Mouse (Mus musculus) kidney, embryonic 14.5 days (tissue): Measurements from ENCODE around the gene Gatc. TPM values are rescaled to one million over a fixed set of nuclear protein-coding genes. Genes with fewer than 3 reads are reported as not detected.
"Not testable (repeated sequence)": the region's sequence is repeated elsewhere in the genome, so short reads cannot be mapped to it uniquely, and the experiment has no call there.

Experiments used
- ATAC-seq: fragments of 200-750 bp; cut with Nextera tagmentation; 2 replicates; pipeline ENCODE4 v1.8.0; 2017; ENCODE audit warnings: moderate number of reproducible peaks, mild to moderate bottlenecking, moderate TSS enrichment, moderate library complexity; ENCODE audit not compliant: low FRiP score, low TSS enrichment
- H3K27ac ChIP-seq: fragments of 300-500 bp; sonication (generic); 2 replicates; pipeline ENCODE4 v1.5.1; 2014; ENCODE audit warnings: low read depth, mild to moderate bottlenecking, low read length, moderate library complexity, mixed read lengths
- H3K27me3 ChIP-seq: fragments of 300-500 bp; sonication (generic); 2 replicates; pipeline ENCODE4 v1.6.1; 2014; ENCODE audit warnings: mild to moderate bottlenecking, low read length; ENCODE audit not compliant: control insufficient read depth, insufficient read depth
- H3K36me3 ChIP-seq: fragments of 300-500 bp; sonication (generic); 2 replicates; pipeline ENCODE4 v1.6.1; 2014; ENCODE audit warnings: low read length, mixed read lengths; ENCODE audit not compliant: control insufficient read depth, insufficient read depth
- H3K4me1 ChIP-seq: fragments of 300-500 bp; sonication (generic); 2 replicates; pipeline ENCODE4 v1.6.1; 2014; ENCODE audit warnings: low read length, mixed read lengths; ENCODE audit not compliant: control insufficient read depth, insufficient read depth
- H3K4me2 ChIP-seq: fragments of 300-500 bp; sonication (generic); replicated peaks from 2 replicates; pipeline ENCODE4 v1.6.1; 2014; ENCODE audit warnings: low read depth, mild to moderate bottlenecking, low read length
- H3K4me3 ChIP-seq: fragments of 300-500 bp; sonication (generic); 2 replicates; pipeline ENCODE4 v1.5.1; 2014; ENCODE audit warnings: mild to moderate bottlenecking, low read length
- H3K9ac ChIP-seq: fragments of 300-500 bp; sonication (generic); 2 replicates; pipeline ENCODE4 v1.6.1; 2014; ENCODE audit warnings: low read depth, mild to moderate bottlenecking, low read length, moderate library complexity
- H3K9me3 ChIP-seq: fragments of 300-500 bp; sonication (generic); 2 replicates; pipeline ENCODE4 v1.6.1; 2016; ENCODE audit warnings: low read length; ENCODE audit not compliant: control insufficient read depth
- WGBS: fragments of 180-500 bp; shearing (Covaris S2); extraction: QIAGEN DNeasy Blood & Tissue Kit; methylation state at CpG from one replicate; pipeline ENCODE4 v1.1.7; 2014; 5-methylcytosine and 5-hydroxymethylcytosine counted together
- polyA plus RNA-seq: library from polyadenylated mRNA; unstranded; fragments of >200 nt; fragmentation: Nextera tagmentation; extraction: Ambion mirVana; gene quantifications from 2 replicates; pipeline ENCODE4 v1.2.1, GENCODE M21; 2014

Gene Gatc
- 35.8 and 36.9 TPM in 2 replicates for polyA plus RNA-seq

DNA sequence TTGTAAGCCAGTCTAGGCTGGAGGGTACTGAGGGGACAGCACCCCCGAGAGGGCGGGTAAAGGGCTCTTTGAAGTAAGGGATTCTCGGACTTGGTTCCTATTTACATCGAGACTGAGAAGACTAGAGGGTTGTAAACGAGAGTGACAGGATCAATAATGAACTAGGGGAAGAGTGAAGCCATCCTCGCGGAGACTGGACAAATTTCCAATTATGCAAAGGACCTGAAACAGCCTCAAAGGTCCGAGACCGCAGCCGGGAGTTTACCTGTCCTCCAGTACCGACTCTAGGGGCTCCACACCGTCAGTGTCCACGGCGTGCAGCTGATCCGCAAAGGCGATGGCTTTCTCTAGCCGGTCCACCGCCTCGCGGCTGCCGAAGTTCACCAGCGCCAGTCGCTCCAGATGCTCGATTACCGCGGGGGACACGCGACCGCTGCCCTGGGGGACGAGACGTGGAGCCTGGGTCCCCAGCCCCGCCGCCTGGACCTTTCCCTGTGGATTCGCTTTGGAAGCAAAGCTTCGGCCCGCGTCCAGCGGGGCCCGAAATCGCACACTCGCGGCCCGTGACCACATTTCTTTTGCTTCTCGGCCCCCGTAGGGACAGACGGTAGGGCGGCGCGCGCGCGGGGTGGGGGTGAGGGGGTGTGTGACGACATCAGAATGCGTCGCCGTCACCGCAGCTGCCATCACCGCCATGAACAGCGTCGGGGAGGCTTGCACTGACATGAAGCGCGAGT, at the start of gene Gatc, which contains the start of gene Triap1:
Gatc (minus strand) TSS at position 602 of the 737 bp plus-strand sequence.
Triap1 (plus strand) TSS at position 649 of the 737 bp plus-strand sequence.
- Histone ChIP-seq H3K4me1 (peaks cover 13% of the 10 kb centered on the region), H3K27ac (peak within 1 kb of the TSS; percentile 44; the same call in 1 of the 2 replicates), H3K36me3 (peaks cover 40% of the 10 kb centered on the region), H3K9ac (peak within 1 kb of the TSS; percentile 70), H3K9me3 (no peaks in the 10 kb centered on the region), H3K4me3 (peak within 1 kb of the TSS; percentile 61), H3K4me2 (peak within 1 kb of the TSS; percentile 66), H3K27me3 (no peaks in the 10 kb centered on the region)
- under 1% methylated on average over 62 of the region's 62 CpGs for WGBS
- ATAC-seq: peak; percentile 92

DNA sequence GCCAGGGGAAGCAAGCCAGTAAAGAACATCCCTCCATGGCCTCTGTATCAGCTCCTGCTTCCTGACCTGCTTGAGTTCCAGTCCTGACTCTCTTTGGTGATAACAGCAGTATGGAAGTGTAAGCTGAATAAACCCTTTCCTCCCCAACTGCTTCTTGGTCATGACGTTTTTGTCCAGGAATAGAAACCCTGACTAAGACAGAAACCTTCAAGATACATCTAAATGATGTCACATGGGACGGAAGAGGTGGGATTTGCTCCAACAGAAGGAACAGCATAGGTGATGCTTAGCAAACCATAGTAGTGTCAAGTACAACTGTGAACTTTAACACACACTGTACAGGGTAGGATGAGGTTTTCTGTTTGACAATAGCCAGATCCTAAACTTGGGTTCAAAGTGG, 37.9 kb upstream of the Gatc start:
- H3K4me1 ChIP-seq, H3K4me2 ChIP-seq, H3K9me3 ChIP-seq, H3K9ac ChIP-seq, H3K36me3 ChIP-seq, ATAC-seq, H3K27me3 ChIP-seq, H3K27ac ChIP-seq, H3K4me3 ChIP-seq: not testable (repeated sequence)
- WGBS: 90% methylated on average over 2 of the region's 2 CpGs

DNA sequence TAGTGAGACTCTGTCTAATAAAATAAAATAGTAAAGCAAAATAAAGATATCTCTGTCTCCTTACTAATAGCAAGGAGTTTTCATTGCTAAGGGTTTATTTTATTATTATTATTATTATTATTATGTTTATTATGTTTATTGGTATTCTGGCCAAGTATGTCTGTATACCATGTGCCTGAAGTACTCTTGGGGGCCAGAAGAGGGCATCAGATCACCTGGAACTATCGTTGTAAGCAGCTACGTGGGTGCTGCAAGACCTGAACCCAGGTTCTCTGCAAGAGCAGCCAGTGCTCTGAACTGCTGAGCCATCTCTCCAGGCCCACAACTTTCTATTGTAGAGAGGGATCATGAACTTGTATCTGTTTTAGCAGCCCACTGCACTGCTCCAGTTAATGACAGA, 34.5 kb upstream of the Gatc start:
- H3K4me2 ChIP-seq: no peak overlapping the region
- 88% methylated on average over 2 of the region's 2 CpGs for WGBS

DNA sequence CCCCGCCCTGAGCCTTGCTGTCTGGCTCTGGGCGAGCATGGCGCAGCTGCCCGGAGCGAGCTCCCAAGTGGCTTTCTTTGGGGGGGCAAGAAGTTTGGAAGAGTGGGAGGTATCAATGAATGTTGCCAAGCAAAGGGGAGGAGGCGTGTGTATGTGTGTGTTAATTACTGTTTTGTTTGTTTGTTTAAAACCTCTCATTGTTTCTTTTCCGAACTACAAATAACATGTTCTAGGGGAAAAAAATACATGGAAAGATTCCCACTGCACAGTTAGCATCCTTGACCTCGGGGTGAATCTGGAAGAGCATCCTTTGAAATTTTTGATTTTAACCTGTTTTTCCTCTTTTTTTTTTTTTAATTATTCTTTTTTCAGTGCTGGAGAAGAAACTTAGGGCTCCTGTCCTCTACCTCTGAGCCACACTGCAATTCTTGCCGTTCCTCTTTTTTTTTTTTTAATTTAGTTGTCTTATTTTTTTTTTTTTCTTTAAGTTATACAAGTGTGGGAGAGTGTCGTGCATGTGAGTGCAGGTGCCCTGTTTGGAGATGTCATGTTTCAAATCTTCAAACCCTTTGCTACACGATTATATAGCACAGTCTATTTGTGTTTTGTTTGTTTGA, 33.3 kb upstream of the Gatc start:
- Histone ChIP-seq H3K4me3 (peak overlapping the region; percentile 20), H3K9ac (peak overlapping the region; percentile 51; the same call in 1 of the 2 replicates), H3K27ac (peak overlapping the region; percentile 66; the same call in 1 of the 2 replicates)

More for the DNA sequence above, 34.5 kb upstream of the Gatc start:
- no peak for ATAC-seq
- Histone ChIP-seq H3K9me3 (no peaks in the 10 kb centered on the region), H3K36me3 (no peaks in the 10 kb centered on the region), H3K27ac (no peak overlapping the region), H3K27me3 (no peaks in the 10 kb centered on the region), H3K4me3 (no peak overlapping the region), H3K4me1 (peaks cover 3% of the 10 kb centered on the region), H3K9ac (no peak overlapping the region)

DNA sequence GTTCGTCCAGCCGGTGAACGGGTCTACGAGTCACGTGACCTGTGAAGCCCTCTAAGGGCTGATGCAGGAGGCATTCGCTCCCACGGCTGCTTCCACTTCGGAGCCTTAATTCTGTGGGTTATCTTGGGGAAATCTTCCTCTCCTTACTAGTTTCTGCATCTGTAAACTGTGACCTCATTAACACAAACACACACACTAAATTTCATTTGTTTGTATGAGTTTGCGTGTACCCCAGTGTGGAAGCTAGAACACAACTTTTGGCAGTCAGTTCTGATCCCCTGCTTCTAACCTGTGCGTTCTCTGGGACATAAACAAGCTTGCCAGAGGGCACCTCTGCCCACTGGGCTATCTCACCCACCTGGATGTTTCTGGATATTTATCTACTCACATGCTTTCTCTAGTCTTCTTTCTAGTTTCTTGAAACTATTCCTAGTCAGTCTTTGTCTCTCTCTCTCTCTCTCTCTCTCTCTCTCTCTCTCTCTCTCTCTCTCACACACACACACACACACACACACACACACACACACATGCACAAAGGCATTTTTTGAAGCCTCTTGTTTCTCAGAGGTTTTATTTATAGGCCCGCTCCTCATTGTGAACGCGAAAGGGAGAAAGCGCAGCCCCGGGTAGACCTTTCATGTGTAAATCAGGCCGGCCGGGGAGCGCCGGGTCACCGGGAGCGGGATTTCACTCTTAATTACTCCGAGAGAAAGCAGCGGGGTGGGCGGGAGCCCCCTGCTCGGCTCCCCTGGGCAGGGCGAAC, 32.6 kb upstream of the Gatc start:
- Histone ChIP-seq H3K4me2 (peak overlapping the region; percentile 50), H3K9ac (peak overlapping the region; percentile 51; the same call in 1 of the 2 replicates), H3K36me3 (no peaks in the 10 kb centered on the region), H3K27ac (peak overlapping the region; percentile 66; the same call in 1 of the 2 replicates), H3K4me3 (peak overlapping the region; percentile 20), H3K4me1 (peaks cover 3% of the 10 kb centered on the region), H3K27me3 (no peaks in the 10 kb centered on the region), H3K9me3 (no peaks in the 10 kb centered on the region)
- peak; percentile 84 for ATAC-seq
- WGBS: 10% methylated on average over 26 of the region's 26 CpGs

More for the DNA sequence above, 33.3 kb upstream of the Gatc start:
- Histone ChIP-seq H3K4me1 (peaks cover 3% of the 10 kb centered on the region), H3K9me3 (no peaks in the 10 kb centered on the region), H3K36me3 (no peaks in the 10 kb centered on the region), H3K27me3 (no peaks in the 10 kb centered on the region), H3K4me2 (peak overlapping the region; percentile 50)
- WGBS: 11% methylated on average over 11 of the region's 11 CpGs
- no peak for ATAC-seq

DNA sequence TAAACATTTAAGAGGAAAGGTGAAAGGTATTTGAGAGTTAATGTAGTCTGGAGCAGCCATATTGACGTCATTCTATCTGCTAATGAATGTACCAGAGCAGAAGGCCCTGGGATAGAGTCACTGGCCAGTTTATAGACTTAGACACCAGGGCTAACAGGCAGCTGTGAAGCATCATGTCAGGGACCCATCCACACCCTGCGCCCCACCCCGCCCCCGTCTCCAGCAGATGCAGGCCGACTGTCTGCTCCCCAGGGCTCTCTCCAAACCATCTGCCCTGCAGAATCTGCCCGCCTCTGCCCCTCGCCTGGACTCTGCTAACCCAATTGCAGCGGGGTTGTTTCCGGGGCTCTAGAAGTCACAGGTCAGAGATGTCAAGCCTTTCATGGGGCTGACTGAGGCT, 30.8 kb upstream of the Gatc start:
- H3K27me3 ChIP-seq: no peaks in the 10 kb centered on the region
- H3K9ac ChIP-seq: no peak overlapping the region
- peak; percentile 53; the same call in 1 of the 2 replicates for ATAC-seq
- no peak overlapping the region for H3K4me3 ChIP-seq
- H3K36me3 ChIP-seq: no peaks in the 10 kb centered on the region
- 20% methylated on average over 9 of the region's 9 CpGs for WGBS
- H3K9me3 ChIP-seq: no peaks in the 10 kb centered on the region
- H3K4me1 ChIP-seq: peaks cover 3% of the 10 kb centered on the region
- no peak overlapping the region for H3K27ac ChIP-seq
- no peak overlapping the region for H3K4me2 ChIP-seq

DNA sequence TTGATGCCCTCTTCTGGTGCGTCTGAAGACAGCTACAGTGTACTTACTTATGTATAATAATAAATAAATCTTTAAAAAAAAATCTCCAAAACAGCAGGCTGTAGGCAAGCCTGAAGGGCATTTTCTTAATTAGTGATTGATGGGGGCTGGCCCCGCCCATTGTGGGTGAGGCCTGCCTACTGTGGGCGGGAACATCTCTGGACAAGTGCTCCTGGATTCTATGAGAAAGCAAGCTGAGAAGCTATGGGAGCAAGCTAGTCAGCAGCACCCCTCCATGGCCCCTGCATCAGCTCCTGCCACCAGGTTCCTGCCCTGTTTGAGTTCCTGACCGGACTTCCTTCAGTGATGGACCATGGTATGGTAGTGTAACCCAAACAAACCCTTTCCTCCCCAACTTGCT, 23.8 kb upstream of the Gatc start:
- no peaks in the 10 kb centered on the region for H3K9me3 ChIP-seq
- no peaks in the 10 kb centered on the region for H3K36me3 ChIP-seq
- H3K4me3 ChIP-seq: no peak overlapping the region
- 87% methylated on average over 4 of the region's 4 CpGs for WGBS
- no peak overlapping the region for H3K9ac ChIP-seq
- H3K27me3 ChIP-seq: no peaks in the 10 kb centered on the region
- no peak for ATAC-seq
- no peaks in the 10 kb centered on the region for H3K4me1 ChIP-seq
- no peak overlapping the region for H3K4me2 ChIP-seq
- no peak overlapping the region for H3K27ac ChIP-seq

DNA sequence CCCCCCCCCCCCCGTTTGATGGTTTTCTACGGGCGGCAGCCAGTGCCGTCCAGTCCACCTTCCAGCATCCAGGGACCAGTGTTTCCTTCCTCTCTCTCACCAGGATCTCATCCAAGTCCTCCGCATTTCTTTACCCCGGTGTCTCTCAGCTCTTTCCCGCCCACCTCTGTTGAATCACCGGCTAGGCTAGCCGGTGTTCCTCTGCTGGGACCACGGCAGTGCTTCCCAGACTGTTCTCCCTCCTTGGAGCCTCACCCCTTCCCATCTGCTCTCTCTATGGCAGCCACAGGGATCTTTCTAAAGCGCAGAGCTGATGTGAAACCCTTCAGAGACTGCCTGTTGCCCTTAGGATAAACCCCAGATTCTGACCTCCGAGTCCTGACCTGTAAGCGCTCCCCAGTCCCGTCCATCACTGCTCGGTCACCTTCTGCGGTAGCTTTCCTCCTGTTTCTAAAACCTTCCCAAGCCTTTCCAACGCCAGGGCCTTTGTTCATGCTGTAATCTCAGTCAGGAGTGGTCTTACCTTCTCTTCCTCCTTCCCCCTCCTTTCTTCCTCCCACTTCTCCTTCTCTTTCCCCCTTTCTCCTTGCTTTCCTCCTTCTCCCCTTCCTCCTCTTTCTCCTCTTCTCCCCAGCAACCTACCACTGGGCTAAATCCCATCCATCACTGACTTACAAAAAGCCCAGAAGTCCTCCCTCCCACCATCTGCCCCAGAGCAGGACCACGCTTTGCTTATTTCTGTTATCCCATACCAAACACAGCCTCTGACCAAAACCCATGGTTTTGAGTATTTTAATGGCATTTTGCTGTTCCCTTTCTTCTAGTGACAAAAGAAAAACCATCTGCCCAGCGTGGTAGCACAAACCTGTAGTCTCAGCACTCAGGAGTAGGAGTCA, 22.1 kb upstream of the Gatc start:
- WGBS: 20% methylated on average over 19 of the region's 19 CpGs
- no peak for ATAC-seq
- Histone ChIP-seq H3K27me3 (no peaks in the 10 kb centered on the region), H3K4me3 (no peak overlapping the region), H3K9ac (no peak overlapping the region), H3K27ac (no peak overlapping the region), H3K4me1 (no peaks in the 10 kb centered on the region), H3K36me3 (no peaks in the 10 kb centered on the region), H3K9me3 (no peaks in the 10 kb centered on the region), H3K4me2 (no peak overlapping the region)
